Mouse (Mus musculus) brain, embryonic 14.5 days (tissue): Measurements from ENCODE around the gene Lyg1. TPM values are rescaled to one million over a fixed set of nuclear protein-coding genes. Genes with fewer than 3 reads are reported as not detected.
A peak's percentile ranks its signal among the peaks of the same experiment; 100 is the strongest.

Experiments used
- DNase-seq: peaks from one replicate; pipeline ENCODE4 v3.0.0-alpha.2; 2011; ENCODE audit warnings: low read depth
- CTCF ChIP-seq: fragments of 200-500 bp; IDR thresholded peaks from 2 replicates; pipeline ENCODE4 v1.5.1; 2012; ENCODE audit warnings: inconsistent platforms, mild to moderate bottlenecking, moderate library complexity, borderline replicate concordance; ENCODE audit not compliant: insufficient read depth, insufficient read length; ENCODE audit errors: extremely low read depth
- POLR2A ChIP-seq: fragments of 200-500 bp; IDR thresholded peaks from 2 replicates; pipeline ENCODE4 v1.6.1; 2012; ENCODE audit warnings: mild to moderate bottlenecking, inconsistent platforms, borderline replicate concordance; ENCODE audit not compliant: poor library complexity, insufficient read depth, insufficient read length, severe bottlenecking; ENCODE audit errors: extremely low read depth
- polyA plus RNA-seq: library from polyadenylated mRNA; depleted of rRNA; stranded (reverse); fragments of >200 nt; gene quantifications from 2 replicates; pipeline ENCODE4 v1.2.3, GENCODE M21; 2012; rRNA removed

The Lyg1 gene
- polyA plus RNA-seq, 1 experiment, result not detected

DNA sequence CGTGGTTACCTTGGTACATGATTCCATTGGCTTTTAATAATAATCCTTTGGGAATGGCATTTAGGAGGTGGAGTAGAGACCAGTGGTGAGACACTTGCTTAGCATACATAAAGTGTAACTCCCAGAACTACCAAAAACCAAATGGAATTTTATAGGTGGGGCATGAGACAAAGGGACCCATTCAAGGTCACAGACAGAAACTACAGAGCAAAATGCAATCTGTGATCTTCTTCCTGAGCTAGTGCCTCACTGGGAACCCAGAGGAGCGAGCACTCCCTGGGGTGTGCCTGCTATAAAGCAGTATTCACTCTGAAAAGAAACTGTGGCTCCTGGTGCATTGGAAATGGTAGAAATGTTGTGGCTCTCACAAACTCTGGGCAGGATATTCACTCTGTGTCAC is 8.7 kb downstream of the Lyg1 start:
- TF ChIP-seq POLR2A (no peak), CTCF (no peak)
- no peak for DNase-seq

DNA sequence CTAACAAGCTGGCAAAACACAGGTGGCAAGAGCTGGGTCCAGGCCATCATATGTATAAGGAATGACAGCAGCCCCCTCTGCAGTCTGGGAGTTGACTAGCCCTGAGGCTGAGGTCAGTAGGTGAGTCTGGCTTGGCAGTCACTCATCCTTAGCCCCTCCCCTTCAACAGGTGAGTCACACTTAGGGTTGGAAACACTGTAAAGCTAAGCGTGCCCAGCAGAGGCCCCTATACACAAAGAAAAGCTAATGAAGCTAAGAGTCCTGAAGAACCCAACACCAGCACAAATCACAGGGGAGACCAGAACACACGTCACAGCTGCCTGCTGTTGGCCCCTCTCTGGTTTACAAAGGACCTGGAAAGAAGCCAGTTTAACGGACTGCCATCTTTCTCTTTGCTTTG is 25.8 kb downstream of the Lyg1 start:
- peak; percentile 29 for DNase-seq
- TF ChIP-seq POLR2A (no peak), CTCF (no peak)

DNA sequence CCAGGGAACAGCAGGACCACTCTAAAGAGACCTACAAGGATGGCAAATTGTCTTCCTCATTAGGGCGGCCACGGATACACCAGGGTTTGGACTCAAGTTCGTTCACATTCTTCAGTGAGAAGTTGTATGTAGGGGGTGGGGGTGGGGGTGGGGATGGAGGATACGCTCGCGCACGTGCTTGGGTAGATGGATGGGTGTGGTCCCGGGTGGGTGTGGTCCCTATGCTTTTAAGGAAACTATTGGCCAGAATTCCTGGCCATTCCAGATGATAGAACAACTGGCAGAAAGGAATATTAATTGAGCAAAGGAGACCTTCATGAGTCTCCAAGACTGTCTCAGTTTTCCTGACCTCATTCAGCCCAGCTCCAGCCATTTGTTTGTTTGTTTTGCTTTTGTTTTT is 31.6 kb downstream of the Lyg1 start:
- DNase-seq, result no peak
- TF ChIP-seq CTCF (no peak), POLR2A (no peak)

DNA sequence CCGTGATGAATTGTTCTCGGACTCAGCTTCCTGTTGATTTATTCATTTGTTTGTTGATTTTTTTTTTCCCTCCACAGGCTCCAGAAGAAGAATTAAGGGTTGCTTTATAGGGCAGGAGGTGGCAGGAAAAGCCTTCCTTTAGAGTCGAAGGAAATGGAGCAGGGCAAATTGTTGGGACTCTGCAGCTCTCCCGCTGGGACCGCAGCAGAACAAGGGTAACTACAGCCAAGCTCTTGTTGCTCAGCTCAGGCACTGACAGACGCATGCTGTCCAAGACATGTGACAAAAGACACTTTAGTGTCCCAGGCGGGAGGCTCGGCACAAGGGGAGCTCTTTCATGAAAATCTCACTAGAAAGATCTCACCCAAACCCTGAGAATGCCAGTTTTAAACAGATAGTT is 35.0 kb downstream of the Lyg1 start:
- TF ChIP-seq POLR2A (no peak), CTCF (no peak)
- DNase-seq, result peak; percentile 9

DNA sequence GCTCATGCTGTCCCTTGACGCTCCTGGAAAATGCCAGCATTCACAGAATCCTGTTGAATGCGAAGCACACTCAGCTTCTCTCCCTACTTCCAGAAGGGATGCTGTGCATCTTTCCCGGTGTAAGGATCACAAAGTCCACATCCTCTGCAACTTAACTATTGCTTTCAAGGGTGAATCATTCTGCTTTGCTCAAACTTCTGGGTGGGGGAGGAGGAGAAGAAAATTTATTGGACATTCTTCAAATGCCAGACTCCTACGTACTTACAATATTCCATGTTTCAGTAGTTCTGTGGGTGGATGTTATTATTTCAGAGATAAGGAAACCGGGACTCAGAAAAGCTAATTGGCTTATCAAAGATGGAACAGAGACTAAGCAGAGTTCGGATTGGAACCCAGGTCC is 39.5 kb downstream of the Lyg1 start:
- DNase-seq, result no peak
- no peak for TF ChIP-seq POLR2A
- TF ChIP-seq CTCF, result no peak

DNA sequence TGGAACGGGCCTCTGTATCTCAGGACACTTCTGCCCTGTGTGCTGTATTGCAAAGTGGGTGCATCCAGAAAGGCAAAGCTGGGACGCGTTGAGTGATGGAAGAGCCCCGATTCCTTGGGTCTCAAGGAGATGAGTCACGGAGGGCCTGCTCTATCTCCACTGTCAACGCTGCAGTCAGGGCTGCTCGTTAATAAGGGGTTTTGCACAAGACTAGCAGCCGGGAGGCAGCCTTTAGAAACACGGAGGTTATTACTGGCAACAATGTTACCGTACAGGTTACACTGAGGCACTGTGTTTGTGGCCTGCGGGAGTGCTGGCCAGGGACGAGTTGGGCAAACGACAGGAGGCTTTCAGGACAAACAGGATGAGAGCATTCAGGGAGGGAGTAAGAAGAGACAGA is 39.9 kb downstream of the Lyg1 start:
- TF ChIP-seq CTCF (no peak), POLR2A (no peak)

DNA sequence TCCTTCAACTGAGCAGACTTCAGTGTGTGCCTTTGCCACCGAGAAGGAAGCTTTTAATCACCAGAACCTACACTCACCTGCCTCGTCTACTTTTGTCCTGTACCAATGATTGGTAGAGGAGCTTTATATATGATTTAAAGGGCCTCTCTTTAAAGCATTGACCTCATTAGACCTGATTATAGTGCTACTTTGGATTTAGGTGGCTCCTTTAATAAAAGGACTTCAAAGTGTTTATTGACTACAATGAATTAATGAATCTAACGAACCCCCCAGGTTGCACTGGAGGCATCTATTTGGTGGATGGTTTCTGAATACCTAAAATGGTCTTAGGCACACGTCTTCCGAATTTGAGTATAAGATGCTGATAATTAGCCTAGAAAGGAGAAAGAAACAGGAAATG is 41.2 kb downstream of the Lyg1 start, which contains the start of gene Lyg2:
Gene Lyg2 (minus strand): TSS at position 101 of the 400 bp plus-strand sequence.
- TF ChIP-seq POLR2A, result no peak
- no peak for TF ChIP-seq CTCF
- no peak for DNase-seq

More for the DNA sequence above, 39.9 kb downstream of the Lyg1 start:
- no peak for DNase-seq

DNA sequence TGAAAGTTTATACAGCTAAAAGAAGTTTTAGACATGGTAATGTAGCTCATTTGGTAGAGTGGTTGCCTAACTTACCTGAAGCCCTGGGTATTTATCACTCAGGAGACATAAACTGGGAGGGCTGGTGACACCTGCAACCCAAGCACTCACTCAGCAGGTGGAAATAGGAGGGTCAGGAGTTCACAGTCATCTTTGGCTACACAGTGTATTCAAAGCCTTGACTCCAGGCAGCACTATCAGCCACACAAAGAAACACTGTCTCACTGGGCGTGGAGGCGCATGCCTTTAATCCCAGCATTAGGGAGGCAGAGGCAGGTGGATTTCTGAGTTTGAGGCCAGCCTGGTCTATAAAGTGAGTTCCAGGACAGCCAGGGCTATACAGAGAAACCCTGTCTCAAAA is 44.8 kb downstream of the Lyg1 start:
- DNase-seq, result no peak
- TF ChIP-seq CTCF, result no peak
- TF ChIP-seq POLR2A, result no peak

DNA sequence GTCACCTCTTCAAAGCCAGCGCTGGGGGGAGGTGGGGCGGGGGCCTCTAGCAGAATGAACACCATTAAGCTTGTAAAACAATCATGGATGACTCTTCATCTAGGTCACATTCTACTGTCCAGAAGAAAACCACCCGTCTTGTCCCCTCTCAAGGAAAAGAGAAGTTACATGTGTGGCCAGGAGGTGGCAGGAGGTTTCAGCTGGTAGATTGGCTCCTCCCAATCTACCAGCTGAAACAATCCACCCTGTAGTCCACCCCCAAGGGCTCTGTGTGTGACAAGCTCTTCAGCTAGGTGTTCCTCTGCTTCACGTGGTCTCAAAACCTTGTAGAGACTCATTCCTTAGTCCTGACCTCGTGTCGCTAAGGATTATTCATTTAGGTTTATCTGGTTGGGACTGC is 54.4 kb downstream of the Lyg1 start:
- TF ChIP-seq POLR2A (no peak), CTCF (peak; percentile 32; the same call in 1 of the 2 replicates)
- peak; percentile 43 for DNase-seq

DNA sequence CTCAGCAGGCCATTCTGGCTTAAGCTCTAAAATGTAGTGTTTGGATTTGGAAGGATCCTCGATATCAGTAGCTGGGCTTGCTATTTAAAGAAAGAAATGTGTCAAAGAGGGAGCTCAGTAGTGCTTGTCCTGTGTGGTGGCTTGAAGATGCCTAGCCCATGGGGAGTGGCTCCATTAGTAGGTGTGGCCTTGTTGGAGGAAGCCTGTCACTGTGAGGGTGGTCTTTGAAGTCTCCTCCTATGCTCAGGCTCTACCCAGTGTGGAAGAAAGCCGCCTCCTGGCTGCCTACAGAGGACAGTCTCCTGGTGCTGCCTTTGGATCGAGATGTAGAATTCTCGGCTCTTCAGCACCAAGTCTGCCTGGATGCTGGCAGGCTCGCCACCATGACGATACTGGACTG is 57.3 kb downstream of the Lyg1 start:
- no peak for DNase-seq
- no peak for TF ChIP-seq POLR2A
- TF ChIP-seq CTCF, result no peak

DNA sequence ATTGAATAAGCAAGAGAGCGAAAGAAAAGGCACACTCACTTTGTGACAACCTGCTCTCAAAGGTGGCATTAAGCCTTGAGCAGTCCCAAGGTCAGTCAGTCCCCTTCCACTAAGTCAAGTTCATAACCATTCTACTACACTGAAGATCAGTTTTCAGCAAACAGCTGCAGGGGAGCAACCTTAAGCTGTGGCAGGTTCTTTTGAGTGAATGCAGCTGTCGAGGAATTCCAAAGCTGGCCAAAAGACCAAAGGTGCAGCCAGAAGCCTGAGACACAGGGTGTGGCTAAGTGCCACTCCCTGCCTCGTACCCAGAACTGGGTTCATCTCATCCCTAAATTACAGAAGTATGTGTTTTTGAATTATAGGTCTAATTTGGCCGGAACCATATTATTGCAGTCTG is 57.7 kb downstream of the Lyg1 start:
- no peak for TF ChIP-seq CTCF
- no peak for TF ChIP-seq POLR2A
- DNase-seq, result no peak

Other genes starting within 250 kb of the Lyg1 start
- gene 2010300C02Rik, start 237.7 kb downstream of the Lyg1 start, polyA plus RNA-seq, result 1.9 and 2.8 TPM in 2 replicates
- 16.0 and 17.6 TPM in 2 replicates for gene Tsga10, start 91.3 kb downstream of the Lyg1 start, polyA plus RNA-seq
- 4.8 and 5.3 TPM in 2 replicates for gene Lipt1, start 86.0 kb downstream of the Lyg1 start, polyA plus RNA-seq
- 16.5 and 19.1 TPM in 2 replicates for gene Mitd1, start 67.3 kb downstream of the Lyg1 start, polyA plus RNA-seq
- 118 and 120 TPM in 2 replicates for gene Mrpl30, start 67.3 kb downstream of the Lyg1 start, polyA plus RNA-seq
- 0.03 TPM in 1 of 2 replicates, not detected in the other for gene Lyg2, start 41.3 kb downstream of the Lyg1 start, polyA plus RNA-seq
- gene Txndc9, start 40.1 kb upstream of the Lyg1 start, polyA plus RNA-seq, result 49.7 and 51.0 TPM in 2 replicates
- 20.0 and 28.0 TPM in 2 replicates for gene Eif5b, start 40.3 kb upstream of the Lyg1 start, polyA plus RNA-seq
- gene Rev1, start 172.0 kb upstream of the Lyg1 start, polyA plus RNA-seq, result 30.7 and 34.9 TPM in 2 replicates